Mouse (Mus musculus) thymus, postnatal 25 days (tissue): ENCODE data around the gene Gabbr2.

Source experiments
- DNase-seq: peaks from one replicate; pipeline ENCODE4 v3.0.0; 2022

Gabbr2 gene

GRCm38 (mm10) chr4:46988257-46988656, 3.4 kb downstream of the Gabbr2 start:
- no peak for DNase-seq

DNA sequence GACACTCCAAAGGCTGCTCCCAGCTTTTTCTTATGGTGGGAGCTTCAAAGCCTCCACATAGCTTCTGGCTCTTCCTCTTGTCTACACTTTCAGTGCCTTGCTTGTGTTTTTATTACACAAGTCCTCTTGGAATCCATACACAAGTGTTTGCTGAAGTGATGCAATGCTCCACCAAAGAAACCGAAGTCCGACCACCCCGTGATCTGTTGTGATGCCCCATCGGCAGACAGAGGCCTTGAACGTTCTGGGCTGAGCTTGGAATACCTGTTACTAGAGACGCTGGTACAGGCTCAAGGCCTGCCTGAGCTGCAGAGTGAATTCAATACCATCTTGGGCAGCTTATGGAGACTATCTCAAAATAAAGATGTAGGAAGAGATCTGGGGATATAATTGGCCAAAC, 3.9 kb downstream of the Gabbr2 start:
- DNase-seq = no peak

- DNase-seq = no peak
These were observed 5.6 kb downstream of the Gabbr2 start for GRCm38 (mm10) chr4:46986054-46986453.

DNA sequence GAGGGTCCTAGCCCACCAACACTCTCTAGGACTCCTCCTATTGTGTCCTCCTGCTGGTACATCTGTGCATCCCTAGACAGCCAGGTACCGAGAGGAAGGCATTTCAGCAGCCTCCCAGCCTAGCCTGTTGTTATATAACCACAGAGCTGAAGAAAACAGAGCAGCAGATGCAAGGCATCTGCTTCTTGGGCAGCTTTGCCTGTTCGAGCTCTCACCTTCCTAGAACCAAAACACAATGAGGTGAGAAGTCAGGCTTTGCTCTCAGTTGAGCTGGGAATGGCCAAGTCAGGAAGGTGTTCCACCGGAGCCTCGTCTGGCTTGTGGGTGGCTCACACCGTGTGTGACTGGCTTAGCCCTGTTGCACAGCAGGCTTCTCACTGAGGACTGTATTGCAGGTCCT, 8.8 kb downstream of the Gabbr2 start:
- no peak for DNase-seq

- DNase-seq = no peak
These were observed 9.6 kb downstream of the Gabbr2 start for GRCm38 (mm10) chr4:46982094-46982493.

- DNase-seq = peak; percentile 34
These were observed 13.3 kb downstream of the Gabbr2 start for GRCm38 (mm10) chr4:46978371-46978770.

DNA sequence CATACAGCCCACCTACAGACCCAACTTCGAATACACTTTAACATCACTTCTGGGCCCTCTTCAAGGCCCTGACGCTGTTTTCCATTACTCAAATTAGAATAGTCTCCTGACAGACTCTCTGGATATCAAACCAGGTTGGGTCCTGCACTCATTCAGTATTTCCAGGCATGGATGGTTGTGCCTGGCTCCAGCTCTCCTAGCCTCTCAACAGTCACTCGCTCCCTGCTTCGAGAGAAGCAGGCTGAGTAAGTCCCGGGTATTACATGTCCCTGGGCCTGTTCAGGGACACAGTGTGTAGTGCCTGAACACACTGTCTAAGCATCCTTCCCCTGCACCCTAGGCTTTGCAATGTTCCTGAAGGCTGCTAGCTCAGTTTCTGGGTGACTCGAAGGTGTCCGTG, 14.5 kb downstream of the Gabbr2 start:
- no peak for DNase-seq

DNA sequence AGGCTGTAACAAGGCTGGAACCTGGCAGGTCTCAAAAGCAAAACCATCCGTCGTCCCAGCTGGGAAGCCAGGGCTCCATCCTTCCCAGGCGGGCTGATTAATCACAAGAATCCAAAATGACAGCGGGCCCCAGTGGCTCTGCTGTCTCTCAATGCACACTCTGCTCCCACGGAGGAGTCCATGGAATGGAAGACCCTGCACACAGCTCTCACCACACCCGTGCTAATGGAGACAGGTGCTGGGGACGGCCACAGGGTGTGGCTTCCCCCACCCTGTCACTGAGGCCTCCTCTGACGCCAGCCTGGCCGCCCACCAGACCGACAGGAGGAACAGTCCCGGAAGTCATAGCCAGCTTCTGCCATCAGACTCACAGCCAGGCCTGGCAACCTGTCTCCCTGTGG, 15.0 kb downstream of the Gabbr2 start:
- DNase-seq = no peak

DNA sequence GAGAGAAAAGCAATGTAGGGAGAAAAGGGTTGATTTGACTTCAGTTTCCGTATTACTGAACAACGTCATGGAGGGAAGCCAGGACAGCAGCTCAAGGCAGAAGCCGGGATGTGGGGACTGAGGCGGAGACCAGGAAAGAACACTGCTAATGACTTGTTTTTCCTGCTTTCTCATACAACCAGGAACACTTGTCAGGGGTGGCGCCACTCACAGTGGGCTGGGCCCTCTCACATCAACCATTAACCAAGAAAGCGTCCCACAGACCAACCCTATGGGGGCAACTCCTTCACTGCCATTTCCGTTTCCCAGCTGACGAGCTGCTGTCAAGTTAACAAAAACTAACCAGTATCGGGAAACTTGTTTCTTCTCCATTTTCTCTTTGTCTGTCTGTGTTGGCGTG, 18.4 kb downstream of the Gabbr2 start:
- no peak for DNase-seq

DNA sequence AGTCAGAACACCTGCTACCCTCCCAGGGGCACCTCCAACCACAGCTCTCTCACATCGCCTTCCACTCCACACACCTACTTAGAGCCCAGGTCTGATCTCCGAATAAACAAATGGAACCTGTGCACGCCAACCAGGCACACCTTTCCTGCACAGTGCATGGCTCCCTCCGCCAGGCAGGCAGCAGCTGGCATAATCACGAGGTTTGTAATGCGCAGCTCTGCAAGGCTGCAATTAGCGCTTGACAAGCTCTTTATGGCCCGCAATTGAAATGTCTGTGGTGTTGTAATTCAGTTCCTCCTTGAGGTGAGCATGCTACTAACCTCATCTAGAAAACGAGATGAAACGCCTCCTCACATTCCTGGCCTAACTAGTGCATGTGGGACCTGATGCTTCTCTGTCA, 23.7 kb downstream of the Gabbr2 start:
- no peak for DNase-seq

DNA sequence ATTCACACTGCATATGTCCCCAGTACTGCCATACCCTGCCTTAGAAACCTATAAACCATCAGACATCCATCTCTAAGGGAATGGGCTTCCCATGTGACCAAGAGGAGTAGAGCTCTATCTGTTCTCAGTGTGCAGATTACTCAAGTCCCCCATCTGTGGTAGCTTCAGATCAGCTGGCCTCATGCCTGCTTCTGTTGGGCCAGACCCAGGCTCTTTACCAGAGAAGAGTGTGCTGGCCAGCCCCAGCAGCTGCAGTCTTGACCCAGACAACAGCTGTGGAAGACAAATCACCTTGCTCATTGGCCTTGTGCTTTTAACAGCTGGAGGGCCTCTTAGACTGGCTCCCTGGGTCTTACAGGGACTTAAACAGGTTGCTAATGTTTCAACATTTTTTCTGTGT, 25.1 kb downstream of the Gabbr2 start:
- DNase-seq = no peak

- DNase-seq = no peak
These were observed 30.3 kb downstream of the Gabbr2 start for GRCm38 (mm10) chr4:46961403-46961802.

DNA sequence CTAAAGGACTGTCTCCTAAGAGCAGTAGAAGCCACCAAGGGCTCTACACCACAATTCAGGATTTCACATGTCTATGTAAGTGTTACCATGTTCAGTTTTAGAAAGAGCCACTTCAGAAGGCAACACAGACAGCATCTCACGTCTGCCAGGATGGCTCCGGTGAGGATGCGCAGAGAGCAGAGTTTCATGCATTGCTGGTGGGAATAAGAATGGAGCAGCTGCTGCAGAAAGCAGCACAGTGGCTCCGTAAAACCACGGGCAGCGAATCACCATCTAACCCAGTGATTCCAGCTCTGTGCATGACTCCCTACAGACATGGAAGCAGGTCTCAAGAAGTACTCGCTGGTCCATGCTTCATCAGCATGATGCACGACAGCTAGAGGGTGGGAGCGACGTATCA, 31.5 kb downstream of the Gabbr2 start:
- DNase-seq = no peak

DNA sequence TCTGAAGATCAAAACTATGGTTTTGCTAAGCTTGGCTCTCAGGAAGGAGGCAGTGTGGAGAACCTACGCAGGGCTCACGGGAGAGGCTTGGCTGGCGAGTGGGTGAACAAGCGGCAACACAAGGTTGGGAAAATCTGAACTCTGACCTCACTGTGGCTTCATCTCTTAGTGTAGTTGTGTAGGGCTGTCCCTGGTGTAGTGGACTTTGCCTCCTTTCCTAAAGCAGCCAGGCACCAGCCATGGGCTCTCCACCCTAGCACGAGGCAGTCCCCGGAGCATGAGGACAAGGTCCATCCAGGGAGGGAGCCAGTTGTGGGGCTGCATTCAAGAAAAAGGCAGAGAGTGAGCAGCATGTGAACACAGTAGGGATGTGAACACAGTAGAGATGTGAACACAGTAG, 31.9 kb downstream of the Gabbr2 start:
- no peak for DNase-seq

GRCm38 (mm10) chr4:46957955-46958354, 33.7 kb downstream of the Gabbr2 start:
- no peak for DNase-seq

GRCm38 (mm10) chr4:46956966-46957365, 34.7 kb downstream of the Gabbr2 start:
- no peak for DNase-seq

DNA sequence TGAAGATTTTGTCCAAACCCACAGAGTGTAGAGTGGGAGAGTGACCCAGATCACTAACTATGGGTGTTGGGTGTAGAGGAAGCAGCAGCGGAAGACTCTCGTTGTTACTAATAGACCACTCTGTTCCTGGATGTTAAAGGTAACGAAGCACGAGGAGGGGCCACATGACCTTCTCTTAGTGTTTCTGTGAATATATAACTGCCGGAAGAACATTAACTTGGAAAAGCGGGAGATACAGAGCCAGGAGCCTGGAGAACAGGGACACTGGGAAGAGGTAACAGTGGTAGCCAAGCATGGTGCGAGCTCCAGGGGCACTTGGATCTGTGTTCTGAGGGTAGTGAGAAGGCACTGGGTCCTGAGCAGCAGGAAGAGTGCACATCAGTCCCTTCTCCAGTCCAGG, 38.7 kb downstream of the Gabbr2 start:
- DNase-seq = no peak

DNA sequence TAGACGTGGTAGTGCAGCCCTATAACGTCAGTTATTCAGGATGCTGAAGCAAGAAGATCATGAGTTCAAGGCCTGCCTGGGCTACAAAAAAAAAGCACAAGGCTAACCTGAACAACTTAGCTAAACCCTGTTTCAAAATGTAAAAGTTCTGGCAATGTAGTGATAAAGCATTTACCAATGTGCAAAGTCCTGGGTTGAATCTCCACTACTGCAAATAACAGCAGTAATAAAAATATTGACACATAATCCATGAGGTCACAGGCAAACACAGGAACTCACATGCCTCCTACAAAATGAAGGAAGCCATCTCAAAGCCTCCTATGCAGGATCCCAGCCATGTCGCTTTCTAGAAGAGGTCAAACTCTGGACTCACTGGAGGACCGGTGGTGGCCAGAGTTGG, 39.1 kb downstream of the Gabbr2 start:
- DNase-seq = no peak

DNA sequence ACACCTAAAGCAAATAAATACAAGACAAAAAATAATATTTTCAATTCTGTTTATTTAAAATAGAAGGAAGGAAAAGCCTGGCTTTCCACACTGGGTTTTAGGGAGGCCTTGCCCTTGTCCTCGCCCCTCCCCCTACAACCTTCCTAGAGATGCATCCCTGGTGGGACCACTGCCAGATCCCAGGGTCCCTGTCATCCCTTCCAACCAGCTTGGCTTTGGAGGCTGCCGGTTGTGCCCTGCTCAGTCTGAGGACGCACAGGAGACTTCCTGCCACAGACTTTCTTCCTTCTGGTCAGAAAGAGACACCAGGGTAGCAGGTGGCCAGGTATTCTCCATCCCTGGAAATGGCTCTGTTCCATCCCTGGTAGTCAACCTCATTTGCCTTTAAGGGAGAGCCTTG, 57.4 kb downstream of the Gabbr2 start:
- no peak for DNase-seq

DNA sequence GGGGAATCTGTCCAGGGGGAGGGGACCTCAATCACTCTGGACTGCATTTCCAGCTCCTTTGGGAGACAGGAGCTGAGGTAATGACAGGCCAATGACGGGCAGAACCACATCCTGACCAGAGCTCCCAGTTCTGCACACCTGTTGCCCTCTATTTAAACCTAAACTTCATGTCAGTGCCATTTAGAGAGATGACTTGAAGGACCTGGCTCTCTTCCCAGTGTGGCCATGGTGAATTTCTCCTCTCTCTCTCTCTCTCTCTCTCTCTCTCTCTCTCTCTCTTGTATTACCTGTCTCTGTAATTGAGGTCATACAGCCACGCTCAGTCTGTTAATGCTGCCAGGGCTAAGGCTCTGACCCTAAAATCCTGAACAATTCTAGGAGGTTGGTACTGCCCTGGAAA, 58.1 kb downstream of the Gabbr2 start:
- no peak for DNase-seq

DNA sequence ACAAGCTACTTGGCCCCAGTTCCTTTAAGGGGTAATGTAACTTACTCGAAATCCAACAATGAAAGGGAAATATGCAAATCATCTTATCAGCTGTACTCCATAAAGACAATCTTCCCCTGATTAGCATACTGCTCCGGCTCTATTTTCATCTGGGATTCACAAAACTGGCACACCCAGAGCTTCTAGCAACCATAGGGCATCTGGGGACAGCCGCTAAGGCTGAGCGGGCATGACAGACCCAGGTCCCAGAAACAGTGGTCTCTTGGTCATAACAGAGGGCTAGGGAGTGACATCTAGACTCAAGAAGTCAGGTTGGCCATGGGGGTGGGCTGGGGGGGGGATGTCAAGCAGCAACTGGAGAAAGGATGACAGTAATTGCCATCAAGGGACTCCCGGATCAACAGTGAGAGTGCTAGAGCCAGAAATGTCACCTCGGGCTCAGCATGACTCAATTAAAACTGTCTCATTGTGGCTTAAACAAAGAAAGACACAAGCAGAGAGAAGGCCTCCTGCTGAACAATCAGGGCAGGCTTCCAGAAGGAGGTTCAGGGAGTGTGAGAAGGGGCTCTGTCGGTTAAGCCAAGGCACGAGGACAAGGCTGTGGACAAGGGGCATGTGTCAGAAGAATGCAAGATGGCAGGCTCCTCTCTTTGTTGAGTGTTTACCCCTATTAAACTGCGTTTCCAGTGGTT, 59.8 kb downstream of the Gabbr2 start:
- DNase-seq = no peak

DNA sequence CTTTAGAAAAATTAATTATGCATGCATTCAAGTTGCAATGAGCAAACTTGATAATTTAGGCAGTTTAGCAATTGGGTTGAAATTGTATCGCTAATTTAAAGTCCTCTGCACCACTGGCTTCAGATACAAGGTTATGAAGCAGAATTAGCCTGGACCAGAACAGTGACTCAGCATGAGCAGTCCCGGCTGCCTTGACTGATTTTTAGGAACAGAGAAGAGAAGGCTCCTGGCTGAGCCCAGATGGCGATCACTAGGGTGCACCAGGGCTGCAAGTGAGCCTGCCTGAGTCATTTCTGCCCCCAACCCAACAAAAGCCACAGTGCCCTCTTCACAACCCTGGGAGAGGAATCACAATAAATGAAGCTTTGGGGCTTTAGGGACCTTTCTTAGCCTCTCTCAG, 63.6 kb downstream of the Gabbr2 start:
- DNase-seq = no peak

- no peak for DNase-seq
These were observed 72.5 kb downstream of the Gabbr2 start for GRCm38 (mm10) chr4:46919144-46919543.

- no peak for DNase-seq
These were observed 74.9 kb downstream of the Gabbr2 start for GRCm38 (mm10) chr4:46916786-46917185.

DNA sequence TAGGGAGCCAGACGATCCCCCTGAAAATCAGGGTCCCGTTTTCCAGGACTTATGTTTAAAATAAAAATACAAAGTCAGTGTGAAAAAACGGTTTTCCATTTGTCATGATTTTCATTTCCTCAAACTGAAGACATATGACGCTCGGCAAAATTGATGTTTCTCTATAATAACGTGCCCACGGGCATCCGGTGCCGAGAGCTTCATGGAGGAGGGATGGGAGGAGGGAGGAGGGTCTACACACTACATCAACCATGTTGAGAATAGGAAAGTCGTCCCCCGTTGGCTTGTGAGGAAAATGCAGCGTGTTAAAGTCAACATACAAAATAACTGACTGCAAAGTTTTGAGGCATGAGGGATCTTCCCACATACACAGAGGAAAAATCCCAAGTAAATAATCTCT, 75.7 kb downstream of the Gabbr2 start:
- no peak for DNase-seq

GRCm38 (mm10) chr4:46915476-46915875, 76.2 kb downstream of the Gabbr2 start:
- no peak for DNase-seq
